In the genomic region with DNA sequence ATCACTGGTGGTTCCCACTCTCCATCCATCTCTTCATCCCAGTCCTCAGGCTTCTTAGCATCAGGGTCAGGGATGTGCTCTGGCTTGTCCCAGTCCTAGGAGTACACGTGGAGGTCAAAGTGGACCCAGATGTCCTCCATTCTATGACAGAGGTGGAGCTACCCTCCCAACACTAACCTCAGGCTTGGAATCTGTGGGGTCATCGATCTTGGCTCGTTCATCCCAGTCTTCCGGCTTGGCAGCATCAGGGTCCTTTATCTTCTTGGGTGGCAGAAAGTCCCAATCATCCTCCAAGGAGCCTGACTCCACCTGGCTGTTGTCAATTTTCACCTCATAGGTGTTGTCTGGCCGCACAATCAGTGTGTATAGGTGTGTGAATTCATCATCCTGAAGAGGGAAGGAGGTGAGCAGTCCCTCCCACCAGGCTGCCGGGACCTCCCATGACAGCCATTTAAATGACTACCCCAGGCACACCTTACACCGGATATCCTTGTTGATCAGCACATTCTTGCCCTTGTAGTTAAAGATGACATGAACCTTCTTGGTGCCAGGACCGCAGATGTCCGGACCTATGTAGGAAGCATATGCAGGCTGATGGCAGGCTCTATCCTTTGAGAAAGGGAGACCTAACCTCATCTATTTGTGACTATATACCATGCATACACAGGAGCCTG, we compare ENCODE assay signal across 10 mouse cellular contexts. TPM values are rescaled to one million over a fixed set of nuclear protein-coding genes. Genes with fewer than 3 reads are reported as not detected.
A peak's percentile ranks its signal among the peaks of the same experiment; 100 is the strongest.
DNase-seq lines count a peak whose midpoint lies in the region; ATAC-seq and TF ChIP-seq lines count a peak whose summit lies in the region.
"Had no signal": no experiment of that assay in that cellular context is flagged by ENCODE, and none has a peak within 500 bp of the region (broad histone marks: within the 10 kb centered on the region; RNA-seq: fewer than 3 reads in every experiment).

No protein-coding gene starts in this region.

- WGBS in embryonic facial prominence, embryonic 12.5 days = 80% methylated on average over 9 of the region's 9 CpGs
- WGBS in intestine, embryonic 15.5 days = 79% methylated on average over 9 of the region's 9 CpGs
- 54% methylated on average over 9 of the region's 9 CpGs for WGBS in kidney, adult 2 months

- peaks cover 42% of the 10 kb centered on the region for H3K36me3 ChIP-seq in embryonic facial prominence, embryonic 12.5 days
- peaks cover 30% of the 10 kb centered on the region for H3K36me3 ChIP-seq in intestine, embryonic 15.5 days
- H3K36me3 ChIP-seq in kidney, adult 2 months (ENCODE audit: control insufficient read depth, insufficient read depth, low read length) = peaks cover 11% of the 10 kb centered on the region

- peak overlapping the region; percentile 91 for H3K4me3 ChIP-seq in layer of hippocampus, adult 2 months
- peak overlapping the region; percentile 93 for H3K4me3 ChIP-seq in embryonic facial prominence, embryonic 12.5 days
- H3K4me3 ChIP-seq in intestine, embryonic 15.5 days (replicated peaks) = peak overlapping the region; percentile 91
- H3K4me3 ChIP-seq in kidney, adult 2 months (ENCODE audit: insufficient read depth, low read depth, low read length) = no peak overlapping the region; the same call in 1 of the 2 replicates

- H3K9me3 ChIP-seq in embryonic facial prominence, embryonic 12.5 days = no peaks in the 10 kb centered on the region
- no peaks in the 10 kb centered on the region for H3K9me3 ChIP-seq in intestine, embryonic 15.5 days

- DNase-seq in layer of hippocampus, adult 2 months (ENCODE audit: low spot score in 2 of 2) = no peak
- no peak for DNase-seq in layer of hippocampus, adult 9-11 months
- DNase-seq in naive thymus-derived CD4-positive, alpha-beta T cell, adult 2 months (ENCODE audit: low read depth) = peak; percentile 39
- DNase-seq in ovary, postnatal 14 days (ENCODE audit: low spot score) = no peak
- DNase-seq in left cerebral cortex, postnatal 4 days = no peak
- DNase-seq in kidney, adult 2 months = no peak
- DNase-seq: adrenal gland, postnatal 36 days; kidney, postnatal 14 days had no signal

- H3K27me3 ChIP-seq in embryonic facial prominence, embryonic 12.5 days = no peaks in the 10 kb centered on the region
- no peaks in the 10 kb centered on the region for H3K27me3 ChIP-seq in intestine, embryonic 15.5 days (replicated peaks)
- H3K27me3 ChIP-seq in kidney, adult 2 months (replicated peaks; ENCODE audit: control insufficient read depth, insufficient read depth, low read length) = no peaks in the 10 kb centered on the region

- intact Hi-C loops in left cerebral cortex, postnatal 4 days (cut with DNase I) = no loop called here

- peak overlapping the region; percentile 91 for H3K9ac ChIP-seq in embryonic facial prominence, embryonic 12.5 days
- peak overlapping the region; percentile 97 for H3K9ac ChIP-seq in intestine, embryonic 15.5 days

- H3K4me2 ChIP-seq in embryonic facial prominence, embryonic 12.5 days (replicated peaks) = peak overlapping the region; percentile 76
- H3K4me2 ChIP-seq in intestine, embryonic 15.5 days (replicated peaks) = peak overlapping the region; percentile 71

- ATAC-seq in embryonic facial prominence, embryonic 12.5 days (ENCODE audit: insufficient number of reproducible peaks, insufficient read depth, low FRiP score, low TSS enrichment) = no peak
- ATAC-seq in intestine, embryonic 15.5 days = no peak

- H3K4me1 ChIP-seq in embryonic facial prominence, embryonic 12.5 days = peaks cover 33% of the 10 kb centered on the region
- H3K4me1 ChIP-seq in intestine, embryonic 15.5 days (replicated peaks) = peaks cover 29% of the 10 kb centered on the region
- peaks cover 11% of the 10 kb centered on the region for H3K4me1 ChIP-seq in kidney, adult 2 months (ENCODE audit: control insufficient read depth, insufficient read depth, low read length)

- peak overlapping the region; percentile 97; the same call in 1 of the 2 replicates for H3K27ac ChIP-seq in layer of hippocampus, adult 2 months
- H3K27ac ChIP-seq in embryonic facial prominence, embryonic 12.5 days = peak overlapping the region; percentile 57; the same call in 1 of the 2 replicates
- H3K27ac ChIP-seq in intestine, embryonic 15.5 days = no peak overlapping the region
- H3K27ac ChIP-seq in kidney, adult 2 months (ENCODE audit: insufficient read depth, low read depth, low read length) = no peak overlapping the region

- no peak for TF ChIP-seq POLR2A in kidney, adult 2 months (IDR thresholded peaks at IDR 0.05; ENCODE audit: low read depth, low read length)

- TF ChIP-seq CTCF in layer of hippocampus, adult 2 months (conservative IDR thresholded peaks at IDR 0.05) = no peak
- no peak for TF ChIP-seq CTCF in kidney, adult 2 months (conservative IDR thresholded peaks at IDR 0.05; ENCODE audit: insufficient read depth, insufficient read length, low read depth, low read length)

RNA-seq across cellular contexts. Expression of a gene that starts 2.2 kb away (rescaled TPM):
- total RNA-seq in layer of hippocampus, adult 2 months (2021) = 100 to 1,000 TPM; 457 to 504 TPM
- polyA plus RNA-seq in embryonic facial prominence, embryonic 12.5 days (2016; fragmentation: Nextera tagmentation; extraction: Ambion mirVana) = 919 and 944 TPM in 2 replicates
- polyA plus RNA-seq in intestine, embryonic 15.5 days (2015; fragmentation: Nextera tagmentation; extraction: Ambion mirVana) = 1,038 and 1,157 TPM in 2 replicates
- total RNA-seq in left cerebral cortex, postnatal 4 days (2021) = 100 to 1,000 TPM; 528 to 548 TPM
- 316 and 337 TPM in 2 replicates for polyA plus RNA-seq in kidney, adult 2 months (2012; rRNA removed)

RNA-seq across cellular contexts. Expression of a gene that starts 4.1 kb away (rescaled TPM):
- 10 to 100 TPM; 63.4 to 75.9 TPM for total RNA-seq in layer of hippocampus, adult 2 months (2021)
- polyA plus RNA-seq in embryonic facial prominence, embryonic 12.5 days (2016; fragmentation: Nextera tagmentation; extraction: Ambion mirVana) = 96.0 TPM in 2 replicates
- polyA plus RNA-seq in intestine, embryonic 15.5 days (2015; fragmentation: Nextera tagmentation; extraction: Ambion mirVana) = 102 and 106 TPM in 2 replicates
- total RNA-seq in left cerebral cortex, postnatal 4 days (2021) = 10 to 100 TPM; 44.1 to 49.7 TPM
- polyA plus RNA-seq in kidney, adult 2 months (2012; rRNA removed) = 73.0 TPM in 2 replicates

RNA-seq across cellular contexts. Expression of a gene that starts 12.3 kb away (rescaled TPM):
- 10 to 100 TPM; 49.7 to 58.0 TPM for total RNA-seq in layer of hippocampus, adult 2 months (2021)
- 106 and 108 TPM in 2 replicates for polyA plus RNA-seq in embryonic facial prominence, embryonic 12.5 days (2016; fragmentation: Nextera tagmentation; extraction: Ambion mirVana)
- 83.1 and 92.7 TPM in 2 replicates for polyA plus RNA-seq in intestine, embryonic 15.5 days (2015; fragmentation: Nextera tagmentation; extraction: Ambion mirVana)
- 10 to 100 TPM; 86.2 to 90.4 TPM for total RNA-seq in left cerebral cortex, postnatal 4 days (2021)
- 37.5 and 37.6 TPM in 2 replicates for polyA plus RNA-seq in kidney, adult 2 months (2012; rRNA removed)

RNA-seq across cellular contexts. Expression of a gene that starts 13.2 kb away (rescaled TPM):
- 10 to 100 TPM; 23.3 to 26.1 TPM for total RNA-seq in layer of hippocampus, adult 2 months (2021)
- polyA plus RNA-seq in embryonic facial prominence, embryonic 12.5 days (2016; fragmentation: Nextera tagmentation; extraction: Ambion mirVana) = 46.7 and 46.8 TPM in 2 replicates
- polyA plus RNA-seq in intestine, embryonic 15.5 days (2015; fragmentation: Nextera tagmentation; extraction: Ambion mirVana) = 61.7 and 62.6 TPM in 2 replicates
- 10 to 100 TPM; 18.4 to 18.9 TPM for total RNA-seq in left cerebral cortex, postnatal 4 days (2021)
- 24.2 and 41.0 TPM in 2 replicates for polyA plus RNA-seq in kidney, adult 2 months (2012; rRNA removed)

RNA-seq across cellular contexts. Expression of a gene that starts 21.9 kb away (rescaled TPM):
- 10 to 100 TPM; 11.9 TPM for total RNA-seq in layer of hippocampus, adult 2 months (2021)
- 5.3 and 5.5 TPM in 2 replicates for polyA plus RNA-seq in embryonic facial prominence, embryonic 12.5 days (2016; fragmentation: Nextera tagmentation; extraction: Ambion mirVana)
- 4.5 and 5.3 TPM in 2 replicates for polyA plus RNA-seq in intestine, embryonic 15.5 days (2015; fragmentation: Nextera tagmentation; extraction: Ambion mirVana)
- 1 to 10 TPM; 4.9 to 5.5 TPM for total RNA-seq in left cerebral cortex, postnatal 4 days (2021)
- 4.4 and 4.5 TPM in 2 replicates for polyA plus RNA-seq in kidney, adult 2 months (2012; rRNA removed)

Comparison
In these comparisons a context has a peak if more than half of its experiments do, and no peak if none do; other contexts are left out.
1. H3K27ac ChIP-seq: peak in layer of hippocampus, adult 2 months (single experiment) and embryonic facial prominence, embryonic 12.5 days (single experiment); none in intestine, embryonic 15.5 days (single experiment) and kidney, adult 2 months (single experiment).